Comparison of ENCODE assay signal across 8 mouse cellular contexts in genomic region chr2:102077554-102077953, GRCm38 (mm10).
DNase-seq lines count a peak whose midpoint lies in the region; ATAC-seq and TF ChIP-seq lines count a peak whose summit lies in the region.

No protein-coding gene starts in this region.

- no peak for TF ChIP-seq POLR2A in embryonic fibroblast, embryonic 13.5 days (IDR thresholded peaks at IDR 0.05; ENCODE audit: low read depth, low read length)

- H3K4me2 ChIP-seq in limb, embryonic 11.5 days (ENCODE audit: low read depth, severe bottlenecking): no peak overlapping the region

- H3K36me3 ChIP-seq in limb, embryonic 11.5 days (ENCODE audit: control insufficient read depth, insufficient read depth, low read length): no peaks in the 10 kb centered on the region

- peak; percentile 60 for DNase-seq in urinary bladder, postnatal 25 days (ENCODE audit: low spot score)
- no peak for DNase-seq in urinary bladder, adult 2 months (ENCODE audit: low spot score)
- DNase-seq in brain, adult 2 months (ENCODE audit: low read depth, low spot score): peak; percentile 96
- DNase-seq in hindlimb bud, embryonic 11.5 days (ENCODE audit: extremely low spot score, low read depth, low spot score): peak; percentile 78
- DNase-seq in limb, embryonic 11.5 days (ENCODE audit: low spot score): peak; percentile 84
- peak; percentile 84 for DNase-seq in retina, embryonic 14.5 days (ENCODE audit: low spot score)
- no peak for DNase-seq in ovary, postnatal 36 days (ENCODE audit: low spot score)

- no peak overlapping the region for H3K4me3 ChIP-seq in embryonic fibroblast, embryonic 13.5 days (ENCODE audit: insufficient read depth, low read length)
- no peak overlapping the region for H3K4me3 ChIP-seq in limb, embryonic 11.5 days (ENCODE audit: low read depth, low read length)

- H3K4me1 ChIP-seq in embryonic fibroblast, embryonic 13.5 days (ENCODE audit: control insufficient read depth, insufficient read depth, low read length): no peaks in the 10 kb centered on the region
- no peaks in the 10 kb centered on the region for H3K4me1 ChIP-seq in limb, embryonic 11.5 days (ENCODE audit: control insufficient read depth, insufficient read depth, low read length)

- no peak for ATAC-seq in limb, embryonic 11.5 days (ENCODE audit: insufficient number of reproducible peaks, low FRiP score, low TSS enrichment, low read depth)

- no peaks in the 10 kb centered on the region; the same call in 1 of the 2 replicates for H3K9me3 ChIP-seq in limb, embryonic 11.5 days (ENCODE audit: control insufficient read depth, low read length)

- 0 out of 2 replicates have a peak, but pooled peaks have one; percentile 10 for TF ChIP-seq CTCF in embryonic fibroblast, embryonic 13.5 days (IDR thresholded peaks at IDR 0.05; ENCODE audit: borderline replicate concordance, insufficient read depth, low read length)

- H3K9ac ChIP-seq in limb, embryonic 11.5 days (ENCODE audit: low read length): no peak overlapping the region

- WGBS in limb, embryonic 11.5 days: 49% methylated on average over 4 of the region's 4 CpGs

- no peak overlapping the region for H3K27ac ChIP-seq in embryonic fibroblast, embryonic 13.5 days (ENCODE audit: insufficient read depth, low read length)
- no peak overlapping the region for H3K27ac ChIP-seq in limb, embryonic 11.5 days (replicated peaks; ENCODE audit: low read depth, low read length)

- no peaks in the 10 kb centered on the region for H3K27me3 ChIP-seq in limb, embryonic 11.5 days (ENCODE audit: control insufficient read depth, insufficient read depth, low read length)

Comparison
In these comparisons a context has a peak if more than half of its experiments do, and no peak if none do; other contexts are left out.
1. DNase-seq: peak in urinary bladder, postnatal 25 days (single experiment), brain, adult 2 months (single experiment), hindlimb bud, embryonic 11.5 days (single experiment), limb, embryonic 11.5 days (single experiment) and retina, embryonic 14.5 days (single experiment); none in urinary bladder, adult 2 months (single experiment) and ovary, postnatal 36 days (single experiment).